Mouse (Mus musculus) heart, embryonic 11.5 days (tissue): ENCODE measurements at regions not wholly inside any gene's neighbourhood (a gene's known extent, or its start where the extent isn't known, plus 50 kb on each side); places are given as distances from the start of the nearest gene placed in this dataset.

Experiments used
- ATAC-seq: fragments of 200-750 bp; cut with Nextera tagmentation; replicated peaks from 2 replicates; pipeline ENCODE4 v1.8.0; 2017; ENCODE audit warnings: moderate library complexity; ENCODE audit not compliant: insufficient number of reproducible peaks, low FRiP score, low TSS enrichment
- H3K27ac ChIP-seq: fragments of 300-500 bp; sonication (generic); 2 replicates; pipeline ENCODE4 v1.5.1; 2014; ENCODE audit warnings: mild to moderate bottlenecking, low read depth, low read length
- H3K27me3 ChIP-seq: fragments of 300-500 bp; sonication (generic); 2 replicates; pipeline ENCODE4 v1.6.1; 2014; ENCODE audit warnings: mild to moderate bottlenecking, low read length, mixed read lengths; ENCODE audit not compliant: control insufficient read depth, insufficient read depth
- H3K36me3 ChIP-seq: fragments of 300-500 bp; sonication (generic); 2 replicates; pipeline ENCODE4 v1.6.1; 2014; ENCODE audit warnings: mild to moderate bottlenecking, low read length, moderate library complexity, mixed read lengths; ENCODE audit not compliant: control insufficient read depth, insufficient read depth
- H3K4me1 ChIP-seq: fragments of 300-500 bp; sonication (generic); 2 replicates; pipeline ENCODE4 v1.6.1; 2014; ENCODE audit warnings: low read length; ENCODE audit not compliant: control insufficient read depth, insufficient read depth
- H3K4me2 ChIP-seq: fragments of 300-500 bp; sonication (generic); 2 replicates; pipeline ENCODE4 v1.6.1; 2014; ENCODE audit warnings: mild to moderate bottlenecking, moderate library complexity
- H3K4me3 ChIP-seq: fragments of 300-500 bp; sonication (generic); 2 replicates; pipeline ENCODE4 v1.5.1; 2014; ENCODE audit warnings: low read depth, low read length
- H3K9ac ChIP-seq: fragments of 300-500 bp; sonication (generic); 2 replicates; pipeline ENCODE4 v1.6.1; 2014; ENCODE audit warnings: mild to moderate bottlenecking, low read depth, low read length, moderate library complexity
- H3K9me3 ChIP-seq: fragments of 300-500 bp; sonication (generic); replicated peaks from 2 replicates; pipeline ENCODE4 v1.6.1; 2016; ENCODE audit warnings: low read length; ENCODE audit not compliant: control insufficient read depth
- WGBS: fragments of 180-500 bp; shearing (Covaris S2); extraction: QIAGEN DNeasy Blood & Tissue Kit; methylation state at CpG from one replicate; pipeline ENCODE4 v1.1.7; 2014; ENCODE audit not compliant: insufficient replicate concordance; 5-methylcytosine and 5-hydroxymethylcytosine counted together

DNA sequence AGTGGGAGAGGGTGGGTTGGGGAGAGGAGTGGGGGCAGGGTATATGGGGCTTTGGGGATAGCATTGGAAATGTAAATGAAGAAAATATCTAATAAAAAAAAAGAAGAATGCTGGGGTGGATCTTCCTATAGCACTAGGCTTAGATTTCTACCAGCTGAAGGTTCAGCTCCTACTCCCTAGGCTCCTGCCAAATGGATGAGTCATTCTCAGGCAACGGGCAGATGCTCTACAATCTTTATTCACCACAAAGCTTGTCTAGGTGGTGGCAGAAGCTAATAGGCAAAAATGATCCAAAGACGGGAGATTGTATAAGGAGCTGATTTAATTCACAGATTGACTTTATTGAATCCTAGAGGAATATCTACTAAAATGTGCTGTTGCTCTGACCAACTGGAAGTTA is 211.6 kb upstream of the Fam98a start:
- H3K4me3 ChIP-seq, result no peak overlapping the region
- no peak overlapping the region for H3K9ac ChIP-seq
- H3K4me1 ChIP-seq, result no peaks in the 10 kb centered on the region
- H3K36me3 ChIP-seq, result no peaks in the 10 kb centered on the region
- no peak overlapping the region for H3K27ac ChIP-seq
- no peak for ATAC-seq
- no peak overlapping the region for H3K4me2 ChIP-seq
- WGBS, result 74% methylated on average over 2 of the region's 2 CpGs
- no peaks in the 10 kb centered on the region; the same call in 1 of the 2 replicates for H3K9me3 ChIP-seq
- H3K27me3 ChIP-seq, result no peaks in the 10 kb centered on the region

DNA sequence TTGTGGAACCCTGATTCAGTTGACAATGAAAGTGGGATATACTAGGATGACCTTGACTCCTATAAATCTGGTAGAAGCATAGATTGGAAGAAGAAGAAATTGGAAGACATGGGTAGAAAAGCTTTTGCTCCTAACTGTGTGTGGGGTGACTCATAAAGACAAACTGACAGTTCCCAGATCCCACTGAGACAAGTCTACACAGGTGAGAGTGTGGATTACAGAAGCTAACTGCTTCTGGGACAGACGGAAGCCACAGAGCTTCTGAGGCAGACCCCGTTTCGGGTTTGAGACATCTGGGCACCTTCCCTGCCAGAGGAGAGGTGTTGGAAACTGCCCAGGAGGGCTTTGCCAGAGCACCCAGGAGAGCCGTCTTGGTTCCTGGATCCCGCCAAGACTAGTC is 204.7 kb upstream of the Fam98a start:
- Histone ChIP-seq H3K9ac (no peak overlapping the region), H3K27ac (no peak overlapping the region), H3K4me2 (no peak overlapping the region), H3K36me3 (no peaks in the 10 kb centered on the region), H3K27me3 (no peaks in the 10 kb centered on the region), H3K9me3 (no peaks in the 10 kb centered on the region; the same call in 1 of the 2 replicates), H3K4me1 (no peaks in the 10 kb centered on the region), H3K4me3 (no peak overlapping the region)
- ATAC-seq, result no peak
- WGBS, result 89% methylated on average over 5 of the region's 5 CpGs

DNA sequence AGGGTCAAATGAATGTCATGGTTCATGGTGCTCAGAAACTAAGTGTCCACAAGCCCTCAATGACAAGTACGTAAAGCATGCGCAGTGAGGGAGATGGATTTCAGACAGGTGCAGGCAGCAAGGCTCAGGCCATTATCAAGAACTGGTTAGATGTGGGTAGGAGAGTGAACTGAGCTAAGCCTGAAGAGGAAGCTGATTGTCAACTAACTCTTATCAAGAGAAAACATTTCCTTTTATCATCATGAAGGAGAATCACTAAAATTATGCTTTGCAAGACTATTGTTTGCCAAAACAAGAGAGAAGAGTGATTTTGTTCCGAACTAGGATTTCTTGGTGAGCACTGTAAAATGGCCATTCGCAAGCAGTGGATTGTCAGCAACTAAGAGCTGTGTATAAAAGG is 164.7 kb upstream of the Fam98a start:
- no peak overlapping the region for H3K27ac ChIP-seq
- H3K4me2 ChIP-seq, result no peak overlapping the region
- no peaks in the 10 kb centered on the region for H3K27me3 ChIP-seq
- no peaks in the 10 kb centered on the region for H3K36me3 ChIP-seq
- H3K4me1 ChIP-seq, result no peaks in the 10 kb centered on the region
- H3K9ac ChIP-seq, result no peak overlapping the region
- H3K9me3 ChIP-seq, result no peaks in the 10 kb centered on the region
- ATAC-seq, result no peak
- WGBS, result 79% methylated on average over 4 of the region's 4 CpGs
- no peak overlapping the region for H3K4me3 ChIP-seq

DNA sequence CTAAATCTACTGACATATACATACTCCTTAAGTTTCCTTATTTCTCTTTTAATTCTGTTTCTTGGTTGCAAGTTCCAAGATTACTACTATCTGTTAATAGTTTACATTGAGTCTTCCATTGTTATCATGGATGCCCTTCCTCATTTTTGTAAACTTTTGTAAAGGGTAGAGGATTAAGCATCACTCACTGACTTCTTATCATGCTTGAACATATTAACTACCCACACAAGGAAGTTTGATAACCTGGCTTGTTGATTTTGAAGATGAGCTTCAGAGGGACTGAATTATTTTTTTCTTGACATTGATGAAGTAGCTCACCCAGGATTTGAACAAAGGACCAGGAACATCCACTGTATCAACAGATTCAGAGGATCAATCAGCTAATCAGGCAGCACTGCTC is 162.8 kb upstream of the Fam98a start:
- Histone ChIP-seq H3K4me1 (no peaks in the 10 kb centered on the region), H3K4me2 (no peak overlapping the region), H3K9ac (no peak overlapping the region), H3K27ac (no peak overlapping the region), H3K36me3 (no peaks in the 10 kb centered on the region), H3K27me3 (no peaks in the 10 kb centered on the region), H3K9me3 (no peaks in the 10 kb centered on the region), H3K4me3 (no peak overlapping the region)
- no peak for ATAC-seq

DNA sequence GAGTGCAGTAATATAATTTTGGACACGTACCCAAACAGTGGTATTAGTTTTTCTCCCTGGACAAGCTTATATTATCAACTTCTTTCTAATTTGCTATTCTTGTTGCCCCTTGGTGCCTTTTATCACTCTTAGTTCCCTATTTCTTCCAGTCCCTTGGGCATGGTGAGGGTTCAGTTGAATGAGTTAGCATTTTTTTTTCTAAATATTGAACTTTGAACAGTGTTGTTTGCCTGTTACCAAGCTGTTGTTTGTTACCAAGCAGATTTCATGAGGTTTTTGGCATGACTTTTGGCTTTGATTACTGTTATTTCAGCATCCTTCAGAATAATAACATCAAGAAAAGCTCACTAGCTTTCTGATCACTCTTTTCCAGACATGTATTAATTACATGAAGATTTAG is 162.3 kb upstream of the Fam98a start:
- 85% methylated on average over 1 of the region's 1 CpGs for WGBS
- H3K4me1 ChIP-seq, result no peaks in the 10 kb centered on the region
- no peaks in the 10 kb centered on the region for H3K27me3 ChIP-seq
- H3K9me3 ChIP-seq, result no peaks in the 10 kb centered on the region
- H3K4me2 ChIP-seq, result no peak overlapping the region
- no peak overlapping the region for H3K9ac ChIP-seq
- no peak overlapping the region for H3K4me3 ChIP-seq
- no peaks in the 10 kb centered on the region for H3K36me3 ChIP-seq
- no peak for ATAC-seq
- no peak overlapping the region for H3K27ac ChIP-seq

DNA sequence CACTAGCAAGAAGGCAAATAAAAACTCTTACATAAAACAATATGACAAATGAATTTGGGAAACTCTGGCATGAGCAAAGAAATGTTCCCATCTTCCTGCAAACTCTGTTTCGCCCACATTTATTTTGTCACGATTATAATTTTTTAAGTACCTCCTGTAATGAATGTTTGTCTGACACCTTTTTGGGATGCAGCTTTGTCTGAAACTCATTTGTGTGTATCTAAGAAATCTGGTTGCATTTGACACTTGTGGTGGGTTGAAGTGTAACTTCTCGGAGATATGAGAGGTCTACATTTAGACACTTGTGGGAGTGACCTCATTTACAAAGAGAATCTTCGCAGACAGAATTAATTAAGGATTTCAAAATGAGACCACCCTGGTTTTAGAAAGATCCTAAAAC is 155.9 kb upstream of the Fam98a start:
- 87% methylated on average over 4 of the region's 4 CpGs for whole genome bisulfite sequencing
- ATAC-seq, result no peak
- Histone ChIP-seq H3K9ac (no peak overlapping the region), H3K4me3 (no peak overlapping the region), H3K27ac (no peak overlapping the region), H3K36me3 (no peaks in the 10 kb centered on the region), H3K27me3 (no peaks in the 10 kb centered on the region), H3K4me2 (no peak overlapping the region), H3K9me3 (no peaks in the 10 kb centered on the region), H3K4me1 (no peaks in the 10 kb centered on the region)

DNA sequence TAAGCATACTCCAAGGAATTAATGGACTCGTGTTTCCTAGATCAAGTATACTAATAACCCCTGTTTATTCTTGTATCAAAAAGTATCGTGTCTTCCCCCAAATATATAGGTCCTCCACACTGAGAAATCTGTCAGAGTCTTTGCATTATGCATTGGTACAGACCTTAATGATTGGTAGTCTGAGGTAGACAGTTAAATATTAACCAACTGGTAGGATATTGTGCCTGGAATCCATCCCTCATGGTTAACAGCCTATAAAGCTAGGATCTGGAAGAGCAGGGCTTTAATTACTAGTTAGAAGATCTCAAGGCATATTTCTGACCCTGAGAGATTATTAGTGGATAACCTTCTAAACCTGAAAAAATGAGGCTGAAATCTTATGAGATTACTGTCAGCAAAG is 153.6 kb upstream of the Fam98a start:
- no peaks in the 10 kb centered on the region for H3K9me3 ChIP-seq
- no peaks in the 10 kb centered on the region for H3K36me3 ChIP-seq
- no peak overlapping the region for H3K4me2 ChIP-seq
- no peaks in the 10 kb centered on the region for H3K4me1 ChIP-seq
- no peaks in the 10 kb centered on the region for H3K27me3 ChIP-seq
- WGBS, result 74% methylated on average over 2 of the region's 2 CpGs
- H3K27ac ChIP-seq, result no peak overlapping the region
- no peak for ATAC-seq
- no peak overlapping the region for H3K4me3 ChIP-seq
- H3K9ac ChIP-seq, result no peak overlapping the region

DNA sequence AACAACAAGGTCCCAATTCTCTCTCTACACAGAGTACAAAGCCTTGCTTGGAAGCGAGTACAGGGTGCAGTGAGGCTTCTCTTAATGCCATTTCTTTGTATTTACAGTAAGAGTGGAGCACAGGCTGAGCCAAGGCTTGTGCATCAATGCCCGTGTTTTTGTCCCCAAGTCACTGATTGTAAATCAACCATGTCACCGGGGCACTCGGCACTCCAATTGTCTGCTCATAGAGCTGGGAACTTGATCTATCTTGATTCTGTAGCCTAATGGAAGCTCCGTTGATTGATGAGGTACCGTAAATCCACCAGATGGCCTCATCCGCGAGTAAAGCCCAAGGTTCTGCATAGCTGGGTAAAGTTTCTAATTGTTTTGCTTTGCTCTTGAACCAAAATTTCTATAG is 152.1 kb upstream of the Fam98a start:
- H3K9me3 ChIP-seq, result no peaks in the 10 kb centered on the region
- WGBS, result 57% methylated on average over 8 of the region's 8 CpGs
- no peak overlapping the region for H3K4me2 ChIP-seq
- no peak for ATAC-seq
- no peak overlapping the region for H3K27ac ChIP-seq
- no peaks in the 10 kb centered on the region for H3K36me3 ChIP-seq
- no peak overlapping the region for H3K9ac ChIP-seq
- no peaks in the 10 kb centered on the region for H3K27me3 ChIP-seq
- no peak overlapping the region for H3K4me3 ChIP-seq
- H3K4me1 ChIP-seq, result no peaks in the 10 kb centered on the region

DNA sequence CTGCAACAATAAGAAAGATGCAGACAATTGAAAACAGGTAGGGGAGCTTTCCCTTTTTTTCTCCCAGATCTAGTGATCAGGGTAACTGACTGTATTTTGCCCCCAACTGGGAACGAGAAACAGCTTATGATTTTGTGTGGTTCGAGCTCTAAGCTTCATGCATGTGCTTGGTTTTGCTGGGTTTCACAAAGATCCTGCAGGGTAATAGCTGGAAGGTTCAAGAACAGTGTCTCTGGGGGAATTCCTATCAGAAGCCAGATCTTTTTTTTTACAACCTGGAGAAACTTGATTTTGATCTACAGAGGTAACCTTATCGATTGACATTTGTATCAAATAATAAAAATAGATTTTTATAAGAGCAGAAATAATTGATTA is 145.0 kb upstream of the Fam98a start:
- no peak for ATAC-seq
- Histone ChIP-seq H3K27ac (no peak overlapping the region), H3K27me3 (no peaks in the 10 kb centered on the region), H3K4me3 (no peak overlapping the region), H3K9ac (no peak overlapping the region), H3K4me2 (no peak overlapping the region), H3K9me3 (no peaks in the 10 kb centered on the region), H3K4me1 (no peaks in the 10 kb centered on the region), H3K36me3 (no peaks in the 10 kb centered on the region)
- WGBS, result 70% methylated on average over 3 of the region's 3 CpGs
